Mouse (Mus musculus) hindbrain, embryonic 10.5 days (tissue): ENCODE results near the gene Baiap2l2. TPM values are rescaled to one million over a fixed set of nuclear protein-coding genes. Genes with fewer than 3 reads are reported as not detected.

ENCODE experiments used
- DNase-seq: peaks from one replicate; pipeline ENCODE4 v3.0.0-alpha.2; 2017; ENCODE audit warnings: low spot score
- H3K27ac ChIP-seq: fragments of 300-500 bp; sonication (generic); 2 replicates; pipeline ENCODE4 v1.5.1; 2016; ENCODE audit warnings: mild to moderate bottlenecking, moderate library complexity
- H3K27me3 ChIP-seq: fragments of 300-500 bp; sonication (generic); 2 replicates; pipeline ENCODE4 v1.6.1; 2016; ENCODE audit warnings: mild to moderate bottlenecking; ENCODE audit not compliant: poor library complexity, insufficient read depth, severe bottlenecking
- H3K36me3 ChIP-seq: fragments of 300-500 bp; sonication (generic); 2 replicates; pipeline ENCODE4 v1.6.1; 2016; ENCODE audit warnings: mild to moderate bottlenecking, moderate library complexity
- H3K4me1 ChIP-seq: fragments of 300-500 bp; sonication (generic); replicated peaks from 2 replicates; pipeline ENCODE4 v1.6.1; 2016; ENCODE audit warnings: mild to moderate bottlenecking
- H3K4me3 ChIP-seq: fragments of 300-500 bp; sonication (generic); 2 replicates; pipeline ENCODE4 v1.5.1; 2016; ENCODE audit warnings: mild to moderate bottlenecking, moderate library complexity
- H3K9me3 ChIP-seq: fragments of 300-500 bp; sonication (generic); 2 replicates; pipeline ENCODE4 v1.6.1; 2016; ENCODE audit warnings: mild to moderate bottlenecking, moderate library complexity
- WGBS: fragments of 180-500 bp; shearing (Covaris S2); methylation state at CpG from one replicate; pipeline ENCODE4 v1.1.7; 2016; 5-methylcytosine and 5-hydroxymethylcytosine counted together
- polyA plus RNA-seq: library from polyadenylated mRNA; unstranded; fragments of >200 nt; fragmentation: Nextera tagmentation; extraction: Ambion mirVana; gene quantifications from 2 replicates; pipeline ENCODE4 v1.2.1, GENCODE M21; 2016

Gene Baiap2l2
- polyA plus RNA-seq, 1 experiment from 2014 or later: 1.7 TPM

- Histone ChIP-seq H3K4me3 (no peak overlapping the region), H3K4me1 (peaks cover 56% of the 10 kb centered on the region), H3K36me3 (no peaks in the 10 kb centered on the region), H3K27me3 (no peaks in the 10 kb centered on the region), H3K27ac (peak overlapping the region; percentile 36), H3K9me3 (no peaks in the 10 kb centered on the region)
- no peak for DNase-seq
- 84% methylated on average over 6 of the region's 6 CpGs for WGBS
Measured at GRCm38 (mm10) chr15:79322991-79323790, 37.9 kb upstream of the Baiap2l2 start.

- Histone ChIP-seq H3K9me3 (no peaks in the 10 kb centered on the region), H3K27me3 (no peaks in the 10 kb centered on the region), H3K4me1 (peaks cover 50% of the 10 kb centered on the region), H3K4me3 (no peak overlapping the region), H3K27ac (no peak overlapping the region), H3K36me3 (peaks cover 6% of the 10 kb centered on the region)
- no peak for DNase-seq
- WGBS: 80% methylated on average over 11 of the region's 11 CpGs
Measured at GRCm38 (mm10) chr15:79322281-79322990, 37.1 kb upstream of the Baiap2l2 start.

GRCm38 (mm10) chr15:79321733-79322190, 36.4 kb upstream of the Baiap2l2 start:
- 86% methylated on average over 5 of the region's 5 CpGs for WGBS
- Histone ChIP-seq H3K4me1 (peaks cover 43% of the 10 kb centered on the region), H3K27me3 (no peaks in the 10 kb centered on the region), H3K27ac (no peak overlapping the region), H3K36me3 (peaks cover 10% of the 10 kb centered on the region), H3K9me3 (no peaks in the 10 kb centered on the region), H3K4me3 (no peak overlapping the region)
- DNase-seq: no peak

- no peak for DNase-seq
- H3K36me3 ChIP-seq: peaks cover 42% of the 10 kb centered on the region
- H3K27me3 ChIP-seq: no peaks in the 10 kb centered on the region
- H3K9me3 ChIP-seq: no peaks in the 10 kb centered on the region
- 0 out of 2 replicates have a peak overlapping the region, but pooled peaks have one; percentile 18 for H3K27ac ChIP-seq
- 81% methylated on average over 8 of the region's 8 CpGs for WGBS
- no peak overlapping the region for H3K4me3 ChIP-seq
- H3K4me1 ChIP-seq: 0 out of 2 replicates have a peak, but pooled peaks cover 5% of the 10 kb centered on the region
Measured at GRCm38 (mm10) chr15:79313848-79314369, 28.6 kb upstream of the Baiap2l2 start.

- H3K4me3 ChIP-seq: no peak overlapping the region
- no peak for DNase-seq
- H3K27ac ChIP-seq: no peak overlapping the region
- H3K27me3 ChIP-seq: no peaks in the 10 kb centered on the region
- peaks cover 9% of the 10 kb centered on the region; the same call in 1 of the 2 replicates for H3K4me1 ChIP-seq
- H3K9me3 ChIP-seq: no peaks in the 10 kb centered on the region
- H3K36me3 ChIP-seq: peaks cover 75% of the 10 kb centered on the region
- 71% methylated on average over 4 of the region's 4 CpGs for WGBS
Measured at GRCm38 (mm10) chr15:79307861-79308260, 22.5 kb upstream of the Baiap2l2 start.

- Histone ChIP-seq H3K27ac (no peak overlapping the region), H3K36me3 (peaks cover 64% of the 10 kb centered on the region), H3K4me3 (no peak overlapping the region), H3K27me3 (no peaks in the 10 kb centered on the region), H3K4me1 (peaks cover 12% of the 10 kb centered on the region; the same call in 1 of the 2 replicates), H3K9me3 (no peaks in the 10 kb centered on the region)
- WGBS: 75% methylated on average over 23 of the region's 23 CpGs
- no peak for DNase-seq
Measured at GRCm38 (mm10) chr15:79306043-79306637, 20.8 kb upstream of the Baiap2l2 start.

GRCm38 (mm10) chr15:79304832-79305231, 19.5 kb upstream of the Baiap2l2 start:
- DNase-seq: no peak
- Histone ChIP-seq H3K4me3 (no peak overlapping the region), H3K27me3 (no peaks in the 10 kb centered on the region), H3K4me1 (peaks cover 15% of the 10 kb centered on the region; the same call in 1 of the 2 replicates), H3K27ac (no peak overlapping the region), H3K36me3 (peaks cover 65% of the 10 kb centered on the region), H3K9me3 (no peaks in the 10 kb centered on the region)
- WGBS: 59% methylated on average over 4 of the region's 5 CpGs

GRCm38 (mm10) chr15:79303725-79304124, 18.4 kb upstream of the Baiap2l2 start:
- no peak for DNase-seq
- H3K27me3 ChIP-seq: no peaks in the 10 kb centered on the region
- peaks cover 64% of the 10 kb centered on the region for H3K36me3 ChIP-seq
- H3K4me3 ChIP-seq: no peak overlapping the region
- no peak overlapping the region for H3K27ac ChIP-seq
- H3K4me1 ChIP-seq: peaks cover 23% of the 10 kb centered on the region; the same call in 1 of the 2 replicates
- H3K9me3 ChIP-seq: no peaks in the 10 kb centered on the region
- 87% methylated on average over 8 of the region's 8 CpGs for WGBS

- Histone ChIP-seq H3K27me3 (no peaks in the 10 kb centered on the region), H3K27ac (no peak overlapping the region), H3K9me3 (no peaks in the 10 kb centered on the region), H3K4me1 (peaks cover 20% of the 10 kb centered on the region; the same call in 1 of the 2 replicates), H3K4me3 (no peak overlapping the region), H3K36me3 (peaks cover 34% of the 10 kb centered on the region)
- DNase-seq: no peak
- 72% methylated on average over 2 of the region's 2 CpGs for WGBS
Measured at GRCm38 (mm10) chr15:79299563-79300155, 14.3 kb upstream of the Baiap2l2 start.

GRCm38 (mm10) chr15:79298553-79298952, 13.2 kb upstream of the Baiap2l2 start:
- Histone ChIP-seq H3K9me3 (no peaks in the 10 kb centered on the region), H3K4me1 (peaks cover 20% of the 10 kb centered on the region; the same call in 1 of the 2 replicates), H3K4me3 (no peak overlapping the region), H3K27me3 (no peaks in the 10 kb centered on the region), H3K36me3 (peaks cover 23% of the 10 kb centered on the region), H3K27ac (0 out of 2 replicates have a peak overlapping the region, but pooled peaks have one; percentile 41)
- 86% methylated on average over 6 of the region's 6 CpGs for WGBS
- no peak for DNase-seq

GRCm38 (mm10) chr15:79292779-79293178, 7.4 kb upstream of the Baiap2l2 start:
- peaks cover 19% of the 10 kb centered on the region for H3K36me3 ChIP-seq
- DNase-seq: no peak
- H3K4me3 ChIP-seq: no peak overlapping the region
- H3K4me1 ChIP-seq: 0 out of 2 replicates have a peak, but pooled peaks cover 3% of the 10 kb centered on the region
- 89% methylated on average over 9 of the region's 9 CpGs for WGBS
- H3K27me3 ChIP-seq: no peaks in the 10 kb centered on the region
- no peaks in the 10 kb centered on the region for H3K9me3 ChIP-seq
- no peak overlapping the region for H3K27ac ChIP-seq

GRCm38 (mm10) chr15:79290340-79290739, 5.0 kb upstream of the Baiap2l2 start:
- no peak for DNase-seq
- Histone ChIP-seq H3K4me1 (0 out of 2 replicates have a peak, but pooled peaks cover 4% of the 10 kb centered on the region), H3K4me3 (no peak overlapping the region), H3K27me3 (no peaks in the 10 kb centered on the region), H3K36me3 (peaks cover 36% of the 10 kb centered on the region), H3K27ac (no peak overlapping the region), H3K9me3 (no peaks in the 10 kb centered on the region)
- WGBS: 86% methylated on average over 3 of the region's 3 CpGs
